Mouse (Mus musculus): ENCODE results near the gene Phc2. TPM values are rescaled to one million over a fixed set of nuclear protein-coding genes. Genes with fewer than 3 reads are reported as not detected.

Gene Phc2
- polyA plus RNA-seq, 1 experiment from 2014 or later = 27.1 TPM

DNA sequence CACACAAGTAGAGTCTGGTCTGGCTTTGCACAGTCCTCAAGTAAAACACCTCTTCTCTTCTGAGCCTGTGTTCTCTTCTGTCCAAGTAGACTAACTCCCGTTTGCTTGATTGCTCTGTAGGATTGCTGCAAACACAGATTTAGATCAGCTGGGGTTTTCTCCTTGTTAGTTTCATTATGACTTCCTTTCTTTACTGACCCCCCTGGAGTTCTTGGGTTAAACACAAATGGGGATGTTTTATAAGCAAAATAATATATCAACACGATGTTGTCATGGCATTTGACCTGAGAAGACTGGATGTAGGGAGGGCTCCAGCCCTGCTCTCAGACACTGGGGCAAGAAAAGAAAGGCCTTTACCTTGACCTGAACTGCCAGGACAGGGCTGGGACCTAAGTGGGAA, 35.5 kb upstream of the Phc2 start:
- TF ChIP-seq CTCF (IDR thresholded peaks at IDR 0.05; ENCODE audit: low read depth) (no peak), EP300 (optimal IDR thresholded peaks at IDR 0.05) (no peak)
- H3K9ac ChIP-seq (ENCODE audit: low read length) = no peak overlapping the region
- H3K4me3 ChIP-seq (ENCODE audit: low read depth, low read length) = no peak overlapping the region
- 26% methylated on average over 2 of the region's 2 CpGs for WGBS
- ATAC-seq (ENCODE audit: low FRiP score, low TSS enrichment) = no peak
- H3K27me3 ChIP-seq (ENCODE audit: control insufficient read depth, insufficient read depth, low read length) = no peaks in the 10 kb centered on the region
- no peak for DNase-seq (ENCODE audit: low spot score)
- H3K36me3 ChIP-seq (ENCODE audit: control insufficient read depth, insufficient read depth, low read length) = no peaks in the 10 kb centered on the region
- no peak overlapping the region for H3K27ac ChIP-seq (replicated peaks)
- H3K9me3 ChIP-seq (ENCODE audit: control insufficient read depth, low read length) = no peaks in the 10 kb centered on the region
- no peaks in the 10 kb centered on the region for H3K4me1 ChIP-seq (replicated peaks; ENCODE audit: control insufficient read depth, insufficient read depth)
- H3K4me2 ChIP-seq (replicated peaks; ENCODE audit: low read depth) = no peak overlapping the region

DNA sequence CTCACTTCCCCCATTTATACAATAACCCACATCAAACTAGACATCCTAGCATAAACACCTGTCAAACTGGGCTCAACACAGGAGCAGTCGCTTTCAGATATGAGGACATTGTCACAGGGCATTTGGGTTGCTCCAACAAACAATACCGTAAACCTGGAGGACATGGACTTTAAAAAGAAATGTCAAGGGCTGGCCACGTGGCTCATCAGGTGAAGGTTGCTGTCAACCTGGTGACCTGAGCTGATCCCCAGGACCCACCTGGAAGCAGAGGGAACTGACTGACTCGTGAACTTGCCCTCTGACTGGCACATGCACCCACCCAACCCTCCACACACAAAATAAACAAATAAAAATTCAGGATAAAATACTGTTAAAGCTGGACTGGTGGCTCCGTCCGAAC, 33.9 kb upstream of the Phc2 start:
- DNase-seq (ENCODE audit: low spot score) (no peak), ATAC-seq (ENCODE audit: low FRiP score, low TSS enrichment) (no peak)
- no peak overlapping the region for H3K9ac ChIP-seq (ENCODE audit: low read length)
- H3K9me3 ChIP-seq (ENCODE audit: control insufficient read depth, low read length) = 0 out of 2 replicates have a peak, but pooled peaks cover 6% of the 10 kb centered on the region
- TF ChIP-seq EP300 (optimal IDR thresholded peaks at IDR 0.05) (no peak), CTCF (IDR thresholded peaks at IDR 0.05; ENCODE audit: low read depth) (no peak)
- no peaks in the 10 kb centered on the region for H3K4me1 ChIP-seq (replicated peaks; ENCODE audit: control insufficient read depth, insufficient read depth)
- no peaks in the 10 kb centered on the region for H3K27me3 ChIP-seq (ENCODE audit: control insufficient read depth, insufficient read depth, low read length)
- WGBS = 66% methylated on average over 6 of the region's 6 CpGs
- no peaks in the 10 kb centered on the region for H3K36me3 ChIP-seq (ENCODE audit: control insufficient read depth, insufficient read depth, low read length)
- H3K27ac ChIP-seq (replicated peaks) = no peak overlapping the region
- H3K4me2 ChIP-seq (replicated peaks; ENCODE audit: low read depth) = no peak overlapping the region
- no peak overlapping the region for H3K4me3 ChIP-seq (ENCODE audit: low read depth, low read length)

DNA sequence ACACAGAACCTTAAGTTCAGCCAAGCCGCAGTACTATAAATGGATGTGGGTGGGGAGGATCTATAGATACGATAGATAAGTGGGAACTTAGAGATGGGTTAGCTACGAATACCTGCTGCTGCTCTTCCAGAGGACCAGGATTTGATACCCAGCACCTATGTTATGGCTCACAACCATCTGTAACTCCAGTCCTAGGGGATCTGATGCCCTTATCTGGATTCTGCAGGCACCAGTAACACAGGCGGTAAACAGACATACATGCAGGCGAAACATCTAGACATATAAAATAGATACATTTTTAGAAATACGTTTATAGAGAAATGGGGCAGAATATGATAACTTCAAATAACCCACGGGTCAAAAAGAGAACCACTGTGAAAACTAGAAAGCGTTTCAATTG, 33.4 kb upstream of the Phc2 start:
- 82% methylated on average over 8 of the region's 8 CpGs for WGBS
- DNase-seq (ENCODE audit: low spot score) = no peak
- H3K4me1 ChIP-seq (replicated peaks; ENCODE audit: control insufficient read depth, insufficient read depth) = no peaks in the 10 kb centered on the region
- H3K9ac ChIP-seq (ENCODE audit: low read length) = no peak overlapping the region
- 0 out of 2 replicates have a peak, but pooled peaks cover 6% of the 10 kb centered on the region for H3K9me3 ChIP-seq (ENCODE audit: control insufficient read depth, low read length)
- no peak for ATAC-seq (ENCODE audit: low FRiP score, low TSS enrichment)
- H3K27me3 ChIP-seq (ENCODE audit: control insufficient read depth, insufficient read depth, low read length) = no peaks in the 10 kb centered on the region
- no peak overlapping the region for H3K27ac ChIP-seq (replicated peaks)
- H3K4me3 ChIP-seq (ENCODE audit: low read depth, low read length) = no peak overlapping the region
- TF ChIP-seq CTCF (IDR thresholded peaks at IDR 0.05; ENCODE audit: low read depth) (no peak), EP300 (optimal IDR thresholded peaks at IDR 0.05) (no peak)
- H3K4me2 ChIP-seq (replicated peaks; ENCODE audit: low read depth) = no peak overlapping the region
- H3K36me3 ChIP-seq (ENCODE audit: control insufficient read depth, insufficient read depth, low read length) = no peaks in the 10 kb centered on the region

DNA sequence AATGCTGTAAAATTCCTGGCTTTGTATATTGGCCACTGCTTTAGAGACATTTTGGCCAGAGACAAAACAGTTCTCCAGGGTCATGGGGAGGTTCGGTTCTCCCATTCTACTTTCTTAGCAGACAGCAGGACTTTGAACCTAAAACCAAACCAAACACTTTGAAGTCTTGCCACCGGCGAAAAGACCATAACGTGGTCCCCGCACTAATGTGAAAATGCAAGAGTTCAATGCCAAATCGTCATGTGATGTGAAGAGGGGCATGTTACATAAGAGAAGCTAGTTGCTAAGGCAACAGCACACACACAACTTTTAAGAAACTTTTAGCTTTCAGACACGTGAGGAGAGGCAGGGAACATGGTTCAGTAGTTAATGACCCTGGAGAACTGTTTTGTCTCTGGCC, 19.1 kb upstream of the Phc2 start:
- no peak for TF ChIP-seq CTCF (IDR thresholded peaks at IDR 0.05; ENCODE audit: low read depth)
- TF ChIP-seq EP300 (optimal IDR thresholded peaks at IDR 0.05) = no peak
- DNase-seq (ENCODE audit: low spot score) = no peak
- H3K27me3 ChIP-seq (ENCODE audit: control insufficient read depth, insufficient read depth, low read length) = no peaks in the 10 kb centered on the region
- H3K27ac ChIP-seq (replicated peaks) = no peak overlapping the region
- H3K36me3 ChIP-seq (ENCODE audit: control insufficient read depth, insufficient read depth, low read length) = no peaks in the 10 kb centered on the region
- ATAC-seq (ENCODE audit: low FRiP score, low TSS enrichment) = no peak
- H3K9me3 ChIP-seq (ENCODE audit: control insufficient read depth, low read length) = no peaks in the 10 kb centered on the region
- no peak overlapping the region for H3K9ac ChIP-seq (ENCODE audit: low read length)
- H3K4me2 ChIP-seq (replicated peaks; ENCODE audit: low read depth) = no peak overlapping the region
- 45% methylated on average over 7 of the region's 7 CpGs for WGBS
- no peak overlapping the region for H3K4me3 ChIP-seq (ENCODE audit: low read depth, low read length)
- H3K4me1 ChIP-seq (replicated peaks; ENCODE audit: control insufficient read depth, insufficient read depth) = 0 out of 2 replicates have a peak, but pooled peaks cover 2% of the 10 kb centered on the region

DNA sequence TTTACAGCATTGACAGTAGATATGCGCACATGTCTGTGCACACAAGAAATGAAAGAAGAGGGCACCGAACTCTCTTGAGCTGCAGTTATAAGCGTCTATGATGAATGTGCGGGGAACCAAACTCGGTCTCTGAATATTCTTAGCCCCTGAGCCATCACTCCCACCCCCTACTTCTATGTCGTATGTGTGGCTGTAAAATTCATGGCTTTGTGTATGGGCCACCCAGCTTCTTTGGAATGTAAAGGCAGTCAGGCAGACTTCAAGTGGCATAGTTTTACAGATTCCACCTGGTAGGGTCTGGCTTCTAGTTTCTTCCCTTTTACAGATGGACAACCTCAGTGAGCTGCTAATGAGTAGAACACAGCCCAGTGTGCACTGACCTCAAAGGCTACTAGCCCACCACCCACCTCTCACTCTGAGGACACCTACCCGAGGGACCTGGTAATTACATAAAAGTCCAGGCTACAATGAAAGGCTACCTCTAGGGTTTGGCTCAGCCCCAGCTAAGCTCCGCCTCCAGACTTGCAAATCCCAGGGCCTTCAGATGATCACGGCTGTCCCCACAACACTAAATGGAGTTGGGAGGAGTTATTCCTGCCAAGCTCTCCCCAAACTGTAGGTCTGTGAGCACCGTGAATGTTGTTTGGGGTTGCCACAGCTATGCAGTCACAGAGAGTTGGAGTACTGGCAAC, 18.5 kb upstream of the Phc2 start:
- no peak for DNase-seq (ENCODE audit: low spot score)
- no peaks in the 10 kb centered on the region for H3K9me3 ChIP-seq (ENCODE audit: control insufficient read depth, low read length)
- TF ChIP-seq EP300 (optimal IDR thresholded peaks at IDR 0.05) (no peak), CTCF (IDR thresholded peaks at IDR 0.05; ENCODE audit: low read depth) (no peak)
- 48% methylated on average over 10 of the region's 10 CpGs for WGBS
- H3K9ac ChIP-seq (ENCODE audit: low read length) = no peak overlapping the region
- ATAC-seq (ENCODE audit: low FRiP score, low TSS enrichment) = no peak
- no peak overlapping the region for H3K4me3 ChIP-seq (ENCODE audit: low read depth, low read length)
- H3K27ac ChIP-seq (replicated peaks) = no peak overlapping the region
- H3K4me1 ChIP-seq (replicated peaks; ENCODE audit: control insufficient read depth, insufficient read depth) = 0 out of 2 replicates have a peak, but pooled peaks cover 2% of the 10 kb centered on the region
- H3K36me3 ChIP-seq (ENCODE audit: control insufficient read depth, insufficient read depth, low read length) = no peaks in the 10 kb centered on the region
- H3K27me3 ChIP-seq (ENCODE audit: control insufficient read depth, insufficient read depth, low read length) = no peaks in the 10 kb centered on the region
- no peak overlapping the region for H3K4me2 ChIP-seq (replicated peaks; ENCODE audit: low read depth)

DNA sequence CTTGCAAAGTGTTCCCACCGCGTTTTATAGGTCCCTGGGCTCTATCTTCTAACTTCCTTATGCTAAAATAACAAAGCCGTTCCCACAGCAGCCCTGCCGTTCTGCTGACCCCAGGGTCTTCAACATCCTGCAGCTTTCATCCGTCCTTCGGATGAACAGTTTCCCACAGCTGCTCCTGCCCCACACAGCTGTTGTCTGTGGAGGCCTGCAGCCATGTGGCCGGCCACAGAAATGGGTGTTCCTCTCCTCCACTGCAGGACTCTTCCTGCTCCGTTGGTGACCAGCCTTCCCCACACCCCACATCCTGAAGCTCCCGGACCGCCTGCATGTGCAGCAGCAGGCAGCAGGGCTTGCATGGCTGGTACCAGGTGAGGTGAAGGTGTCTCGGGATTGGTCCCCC, 17.3 kb upstream of the Phc2 start:
- no peaks in the 10 kb centered on the region for H3K9me3 ChIP-seq (ENCODE audit: control insufficient read depth, low read length)
- no peaks in the 10 kb centered on the region for H3K27me3 ChIP-seq (ENCODE audit: control insufficient read depth, insufficient read depth, low read length)
- no peak for DNase-seq (ENCODE audit: low spot score)
- H3K9ac ChIP-seq (ENCODE audit: low read length) = no peak overlapping the region
- 31% methylated on average over 11 of the region's 11 CpGs for WGBS
- no peak for ATAC-seq (ENCODE audit: low FRiP score, low TSS enrichment)
- 0 out of 2 replicates have a peak, but pooled peaks cover 2% of the 10 kb centered on the region for H3K4me1 ChIP-seq (replicated peaks; ENCODE audit: control insufficient read depth, insufficient read depth)
- no peak overlapping the region for H3K4me3 ChIP-seq (ENCODE audit: low read depth, low read length)
- H3K27ac ChIP-seq (replicated peaks) = no peak overlapping the region
- TF ChIP-seq EP300 (optimal IDR thresholded peaks at IDR 0.05) = no peak
- 0 out of 2 replicates have a peak, but pooled peaks have one; percentile 10 for TF ChIP-seq CTCF (IDR thresholded peaks at IDR 0.05; ENCODE audit: low read depth)
- H3K36me3 ChIP-seq (ENCODE audit: control insufficient read depth, insufficient read depth, low read length) = no peaks in the 10 kb centered on the region
- no peak overlapping the region for H3K4me2 ChIP-seq (replicated peaks; ENCODE audit: low read depth)

Measured in stomach, postnatal 0 days (tissue).